Mouse (Mus musculus) neutrophil, adult 83 days (primary cell): ENCODE measurements around the gene Utp20. TPM values are rescaled to one million over a fixed set of nuclear protein-coding genes. Genes with fewer than 3 reads are reported as not detected.

Experiments used
- total RNA-seq, 2 experiments: library from RNA; stranded (reverse); gene quantifications; one replicate each; pipeline ENCODE4 v1.2.4; 2023

The Utp20 gene
- 10 to 100 TPM in 1 of 2 experiments, 1 to 10 TPM in 1; 8.6 to 12.8 TPM for total RNA-seq

GRCm38 (mm10) chr10:88826188-88826946 is at the start of gene Utp20:
Gene Utp20 (minus strand): TSS chr10:88826804.

GRCm38 (mm10) chr10:88730571-88731495 is 95.8 kb downstream of the Utp20 start, which contains the start of gene Arl1:
Gene Arl1 (plus strand): TSS chr10:88730858.

Other genes starting within 250 kb of the Utp20 start
- gene Mybpc1, start 221.7 kb downstream of the Utp20 start, total RNA-seq, result under 1 TPM; 0.11 to 0.31 TPM
- gene Spic, start 141.8 kb downstream of the Utp20 start, total RNA-seq, result 1 to 10 TPM in 1 of 2 experiments, under 1 TPM in 1; 0.60 to 1.2 TPM
- 10 to 100 TPM; 29.0 to 30.6 TPM for gene Arl1, start 95.9 kb downstream of the Utp20 start, total RNA-seq
- gene Slc5a8, start 59.2 kb upstream of the Utp20 start, total RNA-seq, result not detected